Mouse (Mus musculus): ENCODE measurements around the gene Zdhhc16.

DNA sequence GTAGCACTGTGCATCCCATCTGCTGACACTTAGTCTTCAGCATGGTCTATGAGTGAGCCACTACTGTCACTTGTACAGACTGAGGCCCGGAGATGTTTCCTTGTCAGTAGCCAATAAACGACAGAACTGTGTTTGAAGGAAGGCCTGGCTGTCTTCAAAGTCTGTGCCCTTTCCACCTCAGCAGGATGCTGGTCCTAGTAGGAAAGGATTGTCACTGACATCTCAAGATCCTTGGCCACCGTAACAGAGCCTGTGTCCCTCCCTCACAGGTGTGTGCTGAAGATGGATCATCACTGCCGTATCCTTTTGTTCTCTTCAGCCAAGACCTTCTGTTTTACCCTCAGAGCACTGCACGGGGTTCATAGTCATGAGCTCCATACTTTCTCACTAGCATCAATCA is 5.3 kb downstream of the Zdhhc16 start:
- no peak for TF ChIP-seq GATA2 (IDR thresholded peaks at IDR 0.05; ENCODE audit: borderline replicate concordance, low read depth, low read length)
- TF ChIP-seq CTCF (IDR thresholded peaks at IDR 0.05; ENCODE audit: low read depth, low read length): no peak
- TF ChIP-seq GATA1 (IDR thresholded peaks at IDR 0.05; ENCODE audit: borderline replicate concordance, low read length): no peak
- TF ChIP-seq POLR2AphosphoS5 (IDR thresholded peaks at IDR 0.05; ENCODE audit: insufficient replicate concordance, low read depth, low read length): no peak

Measured in G1E (cell line).